Mouse (Mus musculus) CH12.LX (cell line): ENCODE measurements at regions not wholly inside any gene's neighbourhood (a gene's known extent, or its start where the extent isn't known, plus 50 kb on each side); places are given as distances from the start of the nearest gene placed in this dataset.

Experiments
- DNase-seq: peaks from one replicate; pipeline ENCODE4 v3.0.0-alpha.2; 2013; ENCODE audit errors: extremely low read depth
- H3K27ac ChIP-seq: 2 replicates; pipeline ENCODE4 v1.5.1; 2012; ENCODE audit warnings: low read depth, mild to moderate bottlenecking, control low read depth, moderate library complexity; ENCODE audit not compliant: insufficient read depth
- H3K27me3 ChIP-seq: replicated peaks from 2 replicates; pipeline ENCODE3; 2012; ENCODE audit warnings: inconsistent platforms
- H3K36me3 ChIP-seq, 2 experiments: replicated peaks in 1 of 2; 2 replicates each; pipeline versions ENCODE3 to v1.6.1; 2012; ENCODE audit warnings: inconsistent platforms in 1 of 2, low read length in 1 of 2, mild to moderate bottlenecking in 1 of 2, mixed read lengths in 1 of 2, moderate library complexity in 1 of 2; ENCODE audit not compliant: control insufficient read depth in 1 of 2, insufficient read depth in 1 of 2
- H3K4me1 ChIP-seq, 2 experiments: 2 replicates each; pipeline ENCODE4 v1.6.1; 2012; ENCODE audit warnings: inconsistent platforms in 1 of 2, moderate library complexity in 1 of 2; ENCODE audit not compliant: insufficient read depth in 2 of 2, control insufficient read depth in 1 of 2
- H3K4me2 ChIP-seq: 2 replicates; pipeline ENCODE4 v1.6.1; 2012; ENCODE audit warnings: low read depth, mild to moderate bottlenecking, control low read depth; ENCODE audit not compliant: poor library complexity, insufficient read depth, severe bottlenecking
- H3K4me3 ChIP-seq, 3 experiments: fragments of 150-350 bp in 1 of 3; sonication (generic) in 1 of 3; replicated peaks in 1 of 3; 2 replicates each; pipeline versions ENCODE3 to v1.5.1; 2011 to 2012; ENCODE audit warnings: low read depth in 2 of 3, low read length in 2 of 3, mild to moderate bottlenecking in 2 of 3, moderate library complexity in 2 of 3, control low read depth in 1 of 3, improper control_type of control experiment in 1 of 3, inconsistent platforms in 1 of 3, mixed read lengths in 1 of 3; ENCODE audit not compliant: poor library complexity in 1 of 3
- H3K79me2 ChIP-seq: replicated peaks from 2 replicates; pipeline ENCODE4 v1.6.1; 2012; ENCODE audit warnings: mild to moderate bottlenecking, moderate library complexity; ENCODE audit not compliant: control insufficient read depth, poor library complexity, insufficient read depth, severe bottlenecking; ENCODE audit errors: extremely low read depth
- H3K9ac ChIP-seq: 2 replicates; pipeline ENCODE4 v1.6.1; 2012; ENCODE audit warnings: low read depth, mild to moderate bottlenecking, control low read depth, moderate library complexity; ENCODE audit not compliant: insufficient read depth
- H3K9me3 ChIP-seq: replicated peaks from 2 replicates; pipeline ENCODE3; 2012; ENCODE audit warnings: low read length, inconsistent platforms, mixed read lengths
- BHLHE40 ChIP-seq: IDR thresholded peaks from 2 replicates; pipeline ENCODE4 v1.6.1; 2011; ENCODE audit warnings: mild to moderate bottlenecking, low read depth, low read length, improper control_type of control experiment
- CHD2 ChIP-seq: IDR thresholded peaks from 2 replicates; pipeline ENCODE4 v1.6.1; 2011; ENCODE audit warnings: low read length, improper control_type of control experiment
- E2F4 ChIP-seq: IDR thresholded peaks from 2 replicates; pipeline ENCODE4 v1.6.1; 2011; ENCODE audit warnings: low read depth, low read length, improper control_type of control experiment; ENCODE audit not compliant: insufficient replicate concordance
- ELF1 ChIP-seq: IDR thresholded peaks from 2 replicates; pipeline ENCODE4 v1.6.1; 2014; ENCODE audit warnings: low read depth, mild to moderate bottlenecking, inconsistent platforms, low read length, improper control_type of control experiment
- EP300 ChIP-seq: IDR thresholded peaks from 2 replicates; pipeline ENCODE4 v1.6.1; 2011; ENCODE audit warnings: low read length, improper control_type of control experiment
- GABPA ChIP-seq: IDR thresholded peaks from 2 replicates; pipeline ENCODE4 v1.6.1; 2012; ENCODE audit warnings: low read depth, low read length, improper control_type of control experiment, inconsistent platforms; ENCODE audit not compliant: insufficient replicate concordance
- HCFC1 ChIP-seq: IDR thresholded peaks from 2 replicates; pipeline ENCODE4 v1.6.1; 2012; ENCODE audit warnings: low read depth, mild to moderate bottlenecking, inconsistent platforms, low read length, improper control_type of control experiment
- IRF4 ChIP-seq: IDR thresholded peaks from 2 replicates; pipeline ENCODE4 v1.6.1; 2014; ENCODE audit warnings: low read depth, mild to moderate bottlenecking, inconsistent platforms, low read length, improper control_type of control experiment
- JUN ChIP-seq: IDR thresholded peaks from 2 replicates; pipeline ENCODE4 v1.6.1; 2011; ENCODE audit warnings: low read depth, mild to moderate bottlenecking, low read length, improper control_type of control experiment, moderate library complexity; ENCODE audit not compliant: insufficient read depth
- KAT2A ChIP-seq: IDR thresholded peaks from 2 replicates; pipeline ENCODE4 v1.6.1; 2012; ENCODE audit warnings: low read length, improper control_type of control experiment, inconsistent platforms; ENCODE audit not compliant: insufficient replicate concordance
- MAFK ChIP-seq: IDR thresholded peaks from 2 replicates; pipeline ENCODE4 v1.6.1; 2011; ENCODE audit warnings: low read length, improper control_type of control experiment; ENCODE audit not compliant: insufficient replicate concordance
- MAZ ChIP-seq: IDR thresholded peaks from 2 replicates; pipeline ENCODE4 v1.6.1; 2012; ENCODE audit warnings: low read depth, mild to moderate bottlenecking, inconsistent platforms, low read length, improper control_type of control experiment, moderate library complexity
- MXI1 ChIP-seq: IDR thresholded peaks from 2 replicates; pipeline ENCODE4 v1.6.1; 2011; ENCODE audit warnings: mild to moderate bottlenecking, low read depth, low read length, improper control_type of control experiment
- MYC ChIP-seq: IDR thresholded peaks from 2 replicates; pipeline ENCODE4 v1.6.1; 2011; ENCODE audit warnings: low read depth, mild to moderate bottlenecking, improper control_type of control experiment, low read length
- RAD21 ChIP-seq: IDR thresholded peaks from 2 replicates; pipeline ENCODE4 v1.6.1; 2011; ENCODE audit warnings: low read depth, mild to moderate bottlenecking, low read length, improper control_type of control experiment, moderate library complexity
- SMC3 ChIP-seq: IDR thresholded peaks from 2 replicates; pipeline ENCODE4 v1.6.1; 2011; ENCODE audit warnings: low read depth, low read length, improper control_type of control experiment
- TCF12 ChIP-seq: IDR thresholded peaks from 2 replicates; pipeline ENCODE4 v1.6.1; 2014; ENCODE audit warnings: low read depth, mild to moderate bottlenecking, inconsistent platforms, low read length, improper control_type of control experiment
- USF2 ChIP-seq: conservative IDR thresholded peaks from 2 replicates; pipeline ENCODE4 v1.6.1; 2011; ENCODE audit warnings: low read depth, low read length, improper control_type of control experiment
- ZKSCAN1 ChIP-seq: IDR thresholded peaks from 2 replicates; pipeline ENCODE4 v1.6.1; 2012; ENCODE audit warnings: low read depth, inconsistent platforms, low read length, improper control_type of control experiment, borderline replicate concordance
- dilution Hi-C: fragments of 300-500 bp; cut with MboI; formaldehyde crosslinking; loops from 2 replicates; pipeline ENCODE4 v1.14.3; 2020; ENCODE audit warnings: low sequenced_read_pairs; ENCODE audit not compliant: extremely low pct_unique_long_range_greater_than_20kb, extremely low pct_ligation_motif_present
- in situ Hi-C: fragments of 300-500 bp; cut with MboI; formaldehyde crosslinking; loops from 3 replicates; pipeline ENCODE4 v1.14.3; 2019; ENCODE audit warnings: low sequenced_read_pairs, low pct_ligation_motif_present, low pct_unique_long_range_greater_than_20kb, mixed read lengths

DNA sequence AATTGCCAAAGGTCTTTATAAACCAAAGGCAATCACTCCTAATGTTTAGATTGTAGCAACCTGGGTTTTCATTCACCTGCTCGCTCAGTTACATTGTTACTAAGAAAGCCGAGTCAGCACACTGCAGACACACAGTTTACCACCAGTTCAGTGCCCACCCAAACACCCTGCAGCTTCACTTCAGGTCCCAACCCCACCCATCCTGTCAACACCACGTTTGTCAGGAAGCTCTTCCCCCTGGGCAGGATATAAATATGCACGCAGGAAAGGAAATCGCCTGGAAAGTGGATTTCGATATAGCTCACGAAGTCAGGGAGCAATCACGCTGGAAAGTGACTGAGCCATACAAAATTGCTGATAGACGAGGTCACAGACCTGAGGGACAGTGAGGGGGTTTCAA is 70.1 kb upstream of the Osbpl8 start:
- no peaks in the 10 kb centered on the region for H3K4me1 ChIP-seq
- H3K9me3 ChIP-seq: no peaks in the 10 kb centered on the region
- H3K4me2 ChIP-seq: no peak overlapping the region
- no peaks in the 10 kb centered on the region for H3K79me2 ChIP-seq
- H3K27me3 ChIP-seq: no peaks in the 10 kb centered on the region
- no peak overlapping the region for H3K27ac ChIP-seq
- H3K9ac ChIP-seq: no peak overlapping the region
- H3K4me3 ChIP-seq: no peak overlapping the region
- dilution Hi-C loops: no loop called here
- in situ Hi-C loops: loop anchor here (10.0 kb wide), 1 partner anchor 300 kb away; no protein-coding TSS in a partner anchor
- H3K36me3 ChIP-seq: no peaks in the 10 kb centered on the region
- TF ChIP-seq USF2: no peak
- no peak for TF ChIP-seq MAZ
- TF ChIP-seq EP300: no peak
- peak; percentile 39; the same call in 1 of the 2 replicates for TF ChIP-seq MAFK
- TF ChIP-seq, all 38 proteins: peak for 1
- DNase-seq: no peak

DNA sequence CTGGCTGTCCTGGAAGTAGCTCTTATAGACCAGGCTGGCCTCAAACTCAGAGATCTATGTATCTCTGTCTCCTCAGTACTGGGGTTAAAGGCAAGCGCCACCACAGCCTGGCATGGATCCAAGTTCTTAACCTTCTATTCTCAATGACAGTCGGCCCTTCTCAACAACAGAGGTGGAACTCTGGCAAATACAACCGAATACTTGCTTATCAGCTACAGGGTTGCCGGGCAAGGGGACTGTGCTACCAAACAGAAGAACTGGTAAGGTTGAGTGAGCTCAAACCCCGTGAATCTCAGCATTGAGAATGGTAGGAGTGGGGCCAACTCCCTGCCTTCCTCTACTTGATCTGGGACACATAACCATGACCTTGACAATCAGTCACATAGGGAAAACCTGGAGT is 75.2 kb upstream of the Osbpl8 start:
- H3K36me3 ChIP-seq: no peaks in the 10 kb centered on the region
- no peak for DNase-seq
- no peak overlapping the region for H3K4me3 ChIP-seq
- H3K9me3 ChIP-seq: no peaks in the 10 kb centered on the region
- no peak overlapping the region for H3K27ac ChIP-seq
- dilution Hi-C loops (no loop called here), in situ Hi-C loops (loop anchor here (5.0 kb wide), 1 partner anchor 97 kb away; no protein-coding TSS in a partner anchor)
- no peaks in the 10 kb centered on the region for H3K27me3 ChIP-seq
- TF ChIP-seq MYC (no peak), SMC3 (no peak), HCFC1 (no peak), IRF4 (no peak), ZKSCAN1 (no peak), E2F4 (no peak), KAT2A (no peak), GABPA (no peak), EP300 (no peak), JUN (no peak), MXI1 (no peak), ELF1 (no peak), MAFK (no peak), RAD21 (no peak), CHD2 (no peak), TCF12 (no peak), BHLHE40 (no peak)
- no peak overlapping the region for H3K4me2 ChIP-seq
- H3K79me2 ChIP-seq: no peaks in the 10 kb centered on the region
- H3K9ac ChIP-seq: no peak overlapping the region
- H3K4me1 ChIP-seq: no peaks in the 10 kb centered on the region
